Mouse (Mus musculus) heart, adult 18-20 months (tissue): ENCODE data around the gene Mtx2. TPM values are rescaled to one million over a fixed set of nuclear protein-coding genes. Genes with fewer than 3 reads are reported as not detected.

ENCODE experiments used
- DNase-seq, 2 experiments: peaks; one replicate each; pipeline ENCODE4 v3.0.0; 2021 to 2022; ENCODE audit warnings: mixed read lengths in 1 of 2
- total RNA-seq, 2 experiments: library from RNA; stranded (reverse); gene quantifications; 2 replicates each; pipeline ENCODE4 v1.2.3; 2021

Mtx2 gene
- total RNA-seq, 2 experiments from 2014 or later, result 125 to 138 TPM

DNA sequence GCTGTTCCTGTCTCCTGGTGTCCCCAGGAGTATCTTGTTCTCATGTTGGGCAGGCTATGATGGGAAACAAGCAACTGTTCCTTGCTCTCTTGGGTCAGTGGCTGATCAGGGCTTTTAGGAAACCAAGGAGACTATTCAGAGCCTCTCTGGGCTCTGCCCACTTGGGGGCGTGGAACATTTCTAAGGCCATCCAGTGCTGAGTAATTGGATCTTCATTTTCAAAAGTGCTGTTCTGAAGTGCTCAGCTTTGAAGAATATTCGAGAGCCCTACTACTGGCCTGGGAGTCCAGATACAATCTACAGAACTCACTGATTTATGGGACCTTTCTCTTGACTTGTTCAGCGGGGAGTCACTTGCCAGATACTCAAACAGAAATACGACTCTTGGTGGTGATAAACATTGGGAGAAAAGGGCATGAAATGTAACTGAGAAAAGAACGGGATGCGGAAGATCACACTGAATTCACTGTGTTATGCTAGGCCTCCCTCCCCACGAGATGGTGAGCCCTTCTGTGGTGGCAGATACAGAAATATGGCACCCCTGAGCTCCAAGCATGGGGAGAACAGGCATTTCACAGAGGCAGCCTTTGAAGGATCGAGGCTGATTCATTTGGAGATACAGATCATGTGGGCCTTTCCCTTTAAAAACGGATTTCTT lies 92.4 kb downstream of the Mtx2 start:
- DNase-seq, result no peak

DNA sequence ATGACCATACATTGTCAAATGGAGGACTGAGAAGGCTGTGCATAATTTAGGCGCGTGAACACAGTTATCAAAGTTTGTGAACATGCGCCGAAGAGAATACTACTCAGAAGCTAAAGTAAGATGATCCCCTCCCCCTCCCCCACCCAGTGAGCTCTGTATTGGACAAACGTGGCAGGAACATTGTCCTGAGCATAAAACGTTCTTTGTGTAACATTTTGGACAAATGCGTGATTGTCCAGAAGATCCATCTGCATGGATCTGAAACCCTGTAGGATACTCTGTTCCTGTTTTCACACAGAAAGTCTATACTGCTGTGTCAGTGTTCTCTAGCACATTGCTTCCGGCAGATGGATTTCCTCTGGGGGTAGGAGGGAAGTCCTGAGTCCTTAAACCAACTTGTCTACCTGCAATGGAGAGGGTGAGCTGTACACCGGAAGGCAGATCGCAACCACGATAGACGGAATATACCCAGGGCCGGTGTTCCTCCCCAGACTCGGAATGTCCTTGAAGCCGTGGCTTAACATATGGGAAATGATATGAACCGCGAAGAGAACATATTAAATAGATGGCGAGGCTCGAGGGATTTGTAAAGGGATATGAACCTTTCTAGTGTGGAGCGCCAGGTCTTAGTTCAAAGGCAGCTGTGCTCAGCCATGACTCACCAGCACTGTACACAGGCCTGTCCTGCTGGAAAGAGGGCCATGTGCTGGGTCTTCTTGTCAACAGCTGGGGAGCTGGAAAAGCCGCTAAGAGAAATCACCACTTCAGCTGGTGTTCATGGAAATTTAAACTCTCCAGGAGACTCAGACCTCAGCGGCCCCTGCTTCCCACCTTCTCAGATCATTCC lies 100.6 kb downstream of the Mtx2 start:
- peak; percentile 9 to 21 for DNase-seq

Other genes starting within 250 kb of the Mtx2 start
- gene Lnpk, start 246.4 kb upstream of the Mtx2 start, total RNA-seq, result 10 to 100 TPM; 21.4 to 26.8 TPM
- not detected for gene Evx2, start 166.2 kb upstream of the Mtx2 start, total RNA-seq
- not detected for gene Hoxd13, start 157.5 kb upstream of the Mtx2 start, total RNA-seq
- not detected for gene Hoxd12, start 150.8 kb upstream of the Mtx2 start, total RNA-seq
- not detected for gene Hoxd11, start 146.2 kb upstream of the Mtx2 start, total RNA-seq
- not detected for gene Hoxd10, start 133.9 kb upstream of the Mtx2 start, total RNA-seq
- under 1 TPM; 0.15 to 0.44 TPM for gene Hoxd9, start 128.1 kb upstream of the Mtx2 start, total RNA-seq
- 1 to 10 TPM in 1 of 2 experiments, under 1 TPM in 1; 0.65 to 2.3 TPM for gene Hoxd8, start 121.2 kb upstream of the Mtx2 start, total RNA-seq
- gene Hoxd3, start 113.9 kb upstream of the Mtx2 start, total RNA-seq, result not detected
- under 1 TPM; 0.25 to 0.26 TPM for gene Hoxd4, start 113.9 kb upstream of the Mtx2 start, total RNA-seq
- gene Gm28230, start 99.1 kb upstream of the Mtx2 start, total RNA-seq, result not detected
- gene Hoxd1, start 62.8 kb upstream of the Mtx2 start, total RNA-seq, result not detected